Mouse (Mus musculus): Measurements from ENCODE around the gene Cebpzos. TPM values are rescaled to one million over a fixed set of nuclear protein-coding genes. Genes with fewer than 3 reads are reported as not detected.

The Cebpzos gene
- polyA plus RNA-seq, 1 experiment from 2014 or later, result 123 TPM

DNA sequence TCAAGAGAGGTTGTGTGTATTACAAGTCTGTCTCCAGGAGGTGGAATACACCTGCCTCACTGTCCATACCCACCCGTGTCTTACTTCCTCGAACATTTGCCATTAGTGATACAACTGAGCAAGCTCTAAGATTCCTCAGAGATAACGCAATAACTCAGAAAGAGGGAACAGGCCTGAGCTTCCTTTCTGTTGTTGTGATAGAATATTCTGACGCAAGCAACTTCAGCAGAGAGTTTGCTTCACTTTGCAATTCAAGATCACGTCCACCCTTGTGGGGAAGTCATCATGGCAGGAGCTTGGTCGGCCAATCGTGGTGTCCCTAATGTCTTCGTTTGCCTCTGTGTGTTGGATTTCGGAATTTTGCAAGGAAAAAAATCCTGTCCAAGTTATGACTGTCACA is 25.3 kb upstream of the Cebpzos start:
- H3K4me3 ChIP-seq (ENCODE audit: low read depth, low read length), result no peak overlapping the region
- no peak overlapping the region for H3K9ac ChIP-seq (replicated peaks; ENCODE audit: low read length)
- H3K4me2 ChIP-seq (ENCODE audit: low read depth, low read length), result no peak overlapping the region
- no peaks in the 10 kb centered on the region for H3K9me3 ChIP-seq (replicated peaks; ENCODE audit: control insufficient read depth, low read length)
- H3K36me3 ChIP-seq (replicated peaks; ENCODE audit: control insufficient read depth, insufficient read depth, low read depth, low read length), result no peaks in the 10 kb centered on the region
- DNase-seq (ENCODE audit: low spot score) (no peak), ATAC-seq (replicated peaks; ENCODE audit: insufficient number of reproducible peaks, low FRiP score, low TSS enrichment, low read depth) (no peak)
- no peaks in the 10 kb centered on the region for H3K4me1 ChIP-seq (ENCODE audit: control insufficient read depth, insufficient read depth, low read length)
- 84% methylated on average over 9 of the region's 9 CpGs for WGBS
- H3K27ac ChIP-seq (replicated peaks; ENCODE audit: low read depth, low read length), result no peak overlapping the region
- H3K27me3 ChIP-seq (ENCODE audit: control insufficient read depth, insufficient read depth, low read length), result no peaks in the 10 kb centered on the region

DNA sequence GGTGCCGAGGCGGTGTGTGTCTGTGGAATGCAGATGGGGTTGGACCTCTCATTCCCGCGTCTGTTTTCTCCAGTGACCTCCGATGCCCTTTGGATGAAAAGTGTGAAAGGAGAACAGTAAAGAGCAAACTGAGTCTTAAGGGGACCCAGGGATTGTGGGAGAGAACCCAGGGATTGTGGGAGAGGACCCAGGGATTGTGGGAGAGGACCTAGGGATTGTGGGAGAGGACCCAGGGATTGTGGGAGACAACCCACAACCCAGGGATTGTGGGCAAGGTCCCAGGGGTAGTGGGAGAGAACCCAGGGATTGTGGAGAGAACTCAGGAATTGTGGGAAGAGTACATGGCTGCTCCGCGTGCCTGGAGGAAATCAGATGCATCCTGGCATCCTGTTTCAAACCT is 21.3 kb upstream of the Cebpzos start:
- Histone ChIP-seq H3K4me2 (ENCODE audit: low read depth, low read length) (no peak overlapping the region), H3K9ac (replicated peaks; ENCODE audit: low read length) (no peak overlapping the region), H3K4me1 (ENCODE audit: control insufficient read depth, insufficient read depth, low read length) (no peaks in the 10 kb centered on the region), H3K4me3 (ENCODE audit: low read depth, low read length) (no peak overlapping the region), H3K27me3 (ENCODE audit: control insufficient read depth, insufficient read depth, low read length) (no peaks in the 10 kb centered on the region), H3K27ac (replicated peaks; ENCODE audit: low read depth, low read length) (no peak overlapping the region), H3K9me3 (replicated peaks; ENCODE audit: control insufficient read depth, low read length) (no peaks in the 10 kb centered on the region), H3K36me3 (replicated peaks; ENCODE audit: control insufficient read depth, insufficient read depth, low read depth, low read length) (no peaks in the 10 kb centered on the region)
- no peak for ATAC-seq (replicated peaks; ENCODE audit: insufficient number of reproducible peaks, low FRiP score, low TSS enrichment, low read depth)
- no peak for DNase-seq (ENCODE audit: low spot score)
- WGBS, result 82% methylated on average over 7 of the region's 7 CpGs

DNA sequence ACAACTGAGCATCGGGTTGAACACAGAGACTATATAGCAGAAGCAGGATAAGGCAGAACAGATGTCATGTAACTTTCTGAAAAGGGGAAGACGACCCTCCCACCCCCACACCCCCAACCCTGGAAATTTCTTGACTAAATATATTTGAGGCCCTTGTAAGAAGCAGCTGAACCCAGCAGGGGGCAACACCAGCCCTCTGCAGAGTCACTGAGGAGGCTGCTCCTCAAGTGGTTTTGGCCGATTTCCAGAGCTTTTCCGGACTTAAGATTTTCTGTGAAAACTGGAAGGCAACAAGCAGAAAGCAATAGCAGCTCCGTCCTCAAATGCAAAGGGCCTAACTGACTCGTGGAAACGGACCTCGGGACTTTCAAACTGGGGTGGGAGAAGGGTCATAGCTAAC is 20.9 kb upstream of the Cebpzos start:
- no peak overlapping the region for H3K27ac ChIP-seq (replicated peaks; ENCODE audit: low read depth, low read length)
- ATAC-seq (replicated peaks; ENCODE audit: insufficient number of reproducible peaks, low FRiP score, low TSS enrichment, low read depth), result no peak
- DNase-seq (ENCODE audit: low spot score), result peak; percentile 72
- WGBS, result 39% methylated on average over 8 of the region's 8 CpGs
- H3K27me3 ChIP-seq (ENCODE audit: control insufficient read depth, insufficient read depth, low read length), result no peaks in the 10 kb centered on the region
- H3K4me1 ChIP-seq (ENCODE audit: control insufficient read depth, insufficient read depth, low read length), result no peaks in the 10 kb centered on the region
- no peaks in the 10 kb centered on the region for H3K36me3 ChIP-seq (replicated peaks; ENCODE audit: control insufficient read depth, insufficient read depth, low read depth, low read length)
- no peaks in the 10 kb centered on the region for H3K9me3 ChIP-seq (replicated peaks; ENCODE audit: control insufficient read depth, low read length)
- H3K9ac ChIP-seq (replicated peaks; ENCODE audit: low read length), result no peak overlapping the region
- no peak overlapping the region for H3K4me2 ChIP-seq (ENCODE audit: low read depth, low read length)
- no peak overlapping the region for H3K4me3 ChIP-seq (ENCODE audit: low read depth, low read length)

DNA sequence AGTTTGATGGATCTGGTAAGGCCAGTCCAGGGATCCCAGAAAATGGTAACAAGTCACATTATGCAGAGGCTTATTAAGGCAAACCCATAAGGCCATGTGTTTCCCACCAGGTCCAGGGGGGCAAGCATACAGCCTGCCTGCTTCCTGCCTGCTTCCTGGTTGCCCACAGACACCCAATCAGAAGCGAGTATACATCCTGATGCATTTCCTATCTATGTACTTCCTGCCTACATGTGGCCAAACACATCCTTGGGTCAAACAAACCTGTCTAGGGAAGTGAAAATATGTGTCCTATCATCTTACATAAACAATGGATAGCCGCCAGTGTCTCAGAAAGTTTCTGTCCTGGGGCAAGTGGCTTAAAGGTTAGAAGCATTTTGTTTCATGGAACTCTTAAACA is 13.1 kb upstream of the Cebpzos start:
- H3K27ac ChIP-seq (replicated peaks; ENCODE audit: low read depth, low read length), result no peak overlapping the region
- H3K4me1 ChIP-seq (ENCODE audit: control insufficient read depth, insufficient read depth, low read length), result no peaks in the 10 kb centered on the region
- 88% methylated on average over 2 of the region's 2 CpGs for WGBS
- no peaks in the 10 kb centered on the region for H3K27me3 ChIP-seq (ENCODE audit: control insufficient read depth, insufficient read depth, low read length)
- no peaks in the 10 kb centered on the region for H3K9me3 ChIP-seq (replicated peaks; ENCODE audit: control insufficient read depth, low read length)
- DNase-seq (ENCODE audit: low spot score) (no peak), ATAC-seq (replicated peaks; ENCODE audit: insufficient number of reproducible peaks, low FRiP score, low TSS enrichment, low read depth) (no peak)
- H3K36me3 ChIP-seq (replicated peaks; ENCODE audit: control insufficient read depth, insufficient read depth, low read depth, low read length), result no peaks in the 10 kb centered on the region
- H3K4me3 ChIP-seq (ENCODE audit: low read depth, low read length), result no peak overlapping the region
- H3K9ac ChIP-seq (replicated peaks; ENCODE audit: low read length), result no peak overlapping the region
- H3K4me2 ChIP-seq (ENCODE audit: low read depth, low read length), result no peak overlapping the region

DNA sequence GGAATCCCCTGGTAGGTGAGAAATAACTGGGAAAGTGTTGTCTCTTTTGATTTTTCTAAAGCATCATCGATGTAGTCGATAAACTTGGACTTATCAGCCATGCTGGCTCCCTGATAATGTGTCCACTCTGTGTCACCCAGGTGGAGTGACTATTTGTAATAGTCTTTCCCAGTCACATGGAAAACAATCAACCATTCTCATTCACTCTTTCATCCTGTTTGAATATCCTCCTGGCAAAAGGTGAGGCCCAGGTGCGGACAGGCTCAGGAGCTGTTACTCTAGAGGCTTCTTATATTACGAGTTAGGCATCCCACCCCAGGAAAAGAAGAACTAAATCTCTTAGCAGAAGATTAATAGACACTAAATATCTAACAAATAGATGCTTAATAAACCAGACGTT is 9.4 kb upstream of the Cebpzos start, which contains the start of gene Sult6b1:
Gene Sult6b1, minus strand, starts transcription at position 101 of the 400 bp plus-strand sequence.
- no peak for ATAC-seq (replicated peaks; ENCODE audit: insufficient number of reproducible peaks, low FRiP score, low TSS enrichment, low read depth)
- Histone ChIP-seq H3K9ac (replicated peaks; ENCODE audit: low read length) (no peak within 1 kb of the TSS), H3K4me1 (ENCODE audit: control insufficient read depth, insufficient read depth, low read length) (no peaks in the 10 kb centered on the region), H3K4me2 (ENCODE audit: low read depth, low read length) (no peak within 1 kb of the TSS), H3K36me3 (replicated peaks; ENCODE audit: control insufficient read depth, insufficient read depth, low read depth, low read length) (no peaks in the 10 kb centered on the region), H3K4me3 (ENCODE audit: low read depth, low read length) (no peak within 1 kb of the TSS), H3K9me3 (replicated peaks; ENCODE audit: control insufficient read depth, low read length) (no peaks in the 10 kb centered on the region), H3K27me3 (ENCODE audit: control insufficient read depth, insufficient read depth, low read length) (no peaks in the 10 kb centered on the region), H3K27ac (replicated peaks; ENCODE audit: low read depth, low read length) (no peak within 1 kb of the TSS)
- WGBS, result 82% methylated on average over 5 of the region's 5 CpGs
- DNase-seq (ENCODE audit: low spot score), result no peak

DNA sequence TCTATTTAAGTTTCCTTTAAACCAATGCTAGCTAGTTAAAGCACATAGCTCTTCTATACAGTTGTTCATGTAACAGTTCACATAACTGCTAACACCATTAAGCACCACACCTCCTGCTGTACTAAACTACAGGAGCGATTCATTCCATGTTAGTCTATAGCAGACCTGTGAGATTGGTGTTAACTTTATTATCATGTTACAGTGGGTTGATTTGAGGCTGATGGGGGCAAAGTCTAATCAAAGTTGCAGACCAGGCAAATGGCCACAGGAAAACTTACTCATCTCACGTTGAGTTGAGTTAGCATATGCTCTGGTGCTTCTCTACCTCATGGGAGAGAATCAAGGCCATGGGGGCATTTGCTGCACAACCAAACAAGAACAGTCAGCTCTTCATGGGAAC is 6.9 kb upstream of the Cebpzos start:
- no peak for DNase-seq (ENCODE audit: low spot score)
- no peaks in the 10 kb centered on the region for H3K36me3 ChIP-seq (replicated peaks; ENCODE audit: control insufficient read depth, insufficient read depth, low read depth, low read length)
- no peak overlapping the region for H3K4me2 ChIP-seq (ENCODE audit: low read depth, low read length)
- no peaks in the 10 kb centered on the region for H3K4me1 ChIP-seq (ENCODE audit: control insufficient read depth, insufficient read depth, low read length)
- WGBS, result 77% methylated on average over 2 of the region's 2 CpGs
- H3K27ac ChIP-seq (replicated peaks; ENCODE audit: low read depth, low read length), result no peak overlapping the region
- no peak overlapping the region for H3K4me3 ChIP-seq (ENCODE audit: low read depth, low read length)
- H3K9me3 ChIP-seq (replicated peaks; ENCODE audit: control insufficient read depth, low read length), result no peaks in the 10 kb centered on the region
- no peak overlapping the region for H3K9ac ChIP-seq (replicated peaks; ENCODE audit: low read length)
- no peak for ATAC-seq (replicated peaks; ENCODE audit: insufficient number of reproducible peaks, low FRiP score, low TSS enrichment, low read depth)
- no peaks in the 10 kb centered on the region for H3K27me3 ChIP-seq (ENCODE audit: control insufficient read depth, insufficient read depth, low read length)

DNA sequence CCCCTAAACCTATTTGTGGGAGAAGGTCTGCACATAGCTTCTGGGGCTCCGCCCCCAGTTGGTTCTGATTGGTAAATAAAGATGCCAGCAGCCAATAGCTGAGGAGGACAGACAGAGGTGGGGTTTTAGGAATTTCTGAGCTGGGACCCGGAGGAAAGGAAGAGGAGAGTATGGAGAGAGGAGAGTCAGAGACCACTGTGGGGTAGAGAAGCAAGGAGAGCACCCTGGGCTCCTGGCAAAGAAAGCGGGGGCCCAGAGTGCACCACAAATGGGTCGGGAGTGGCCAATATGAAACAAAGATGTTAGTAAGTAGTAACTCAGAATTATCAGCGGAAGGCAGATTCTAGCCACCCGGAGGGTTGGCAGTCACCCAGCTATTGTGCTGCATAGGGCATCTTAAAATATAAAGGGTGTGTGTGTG is 3.4 kb upstream of the Cebpzos start:
- DNase-seq (ENCODE audit: low spot score) (peak; percentile 60), ATAC-seq (replicated peaks; ENCODE audit: insufficient number of reproducible peaks, low FRiP score, low TSS enrichment, low read depth) (no peak; the same call in 1 of the 2 replicates)
- 0 out of 2 replicates have a peak overlapping the region, but pooled peaks have one; percentile 1 for H3K4me2 ChIP-seq (ENCODE audit: low read depth, low read length)
- no peak overlapping the region for H3K27ac ChIP-seq (replicated peaks; ENCODE audit: low read depth, low read length)
- H3K4me1 ChIP-seq (ENCODE audit: control insufficient read depth, insufficient read depth, low read length), result no peaks in the 10 kb centered on the region; the same call in 1 of the 2 replicates
- H3K27me3 ChIP-seq (ENCODE audit: control insufficient read depth, insufficient read depth, low read length), result no peaks in the 10 kb centered on the region
- H3K4me3 ChIP-seq (ENCODE audit: low read depth, low read length), result peak overlapping the region; percentile 23; the same call in 1 of the 2 replicates
- WGBS, result 30% methylated on average over 6 of the region's 6 CpGs
- no peaks in the 10 kb centered on the region for H3K9me3 ChIP-seq (replicated peaks; ENCODE audit: control insufficient read depth, low read length)
- no peak overlapping the region for H3K9ac ChIP-seq (replicated peaks; ENCODE audit: low read length)
- no peaks in the 10 kb centered on the region for H3K36me3 ChIP-seq (replicated peaks; ENCODE audit: control insufficient read depth, insufficient read depth, low read depth, low read length)

DNA sequence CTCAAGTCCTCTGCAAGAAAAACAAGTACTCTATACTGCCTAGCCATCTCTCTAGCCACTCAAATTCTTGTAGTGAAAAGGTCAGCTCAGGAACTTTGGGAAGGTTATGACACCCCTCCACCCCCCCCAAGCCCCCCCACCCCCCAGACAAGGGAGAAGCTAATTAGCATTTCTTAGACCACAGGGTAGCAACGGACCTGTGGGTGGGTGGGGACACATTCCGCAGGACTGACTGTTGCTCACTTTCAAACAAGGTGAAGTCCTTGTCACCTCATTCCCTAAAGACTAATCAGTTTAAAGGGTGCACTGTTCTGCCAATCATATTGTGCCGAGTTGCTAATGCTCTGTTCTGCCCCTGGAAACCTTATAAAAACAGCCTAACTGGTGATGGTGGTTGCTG is 2.4 kb upstream of the Cebpzos start:
- no peaks in the 10 kb centered on the region for H3K36me3 ChIP-seq (replicated peaks; ENCODE audit: control insufficient read depth, insufficient read depth, low read depth, low read length)
- no peaks in the 10 kb centered on the region; the same call in 1 of the 2 replicates for H3K4me1 ChIP-seq (ENCODE audit: control insufficient read depth, insufficient read depth, low read length)
- no peak overlapping the region for H3K27ac ChIP-seq (replicated peaks; ENCODE audit: low read depth, low read length)
- no peak for DNase-seq (ENCODE audit: low spot score)
- H3K4me3 ChIP-seq (ENCODE audit: low read depth, low read length), result no peak overlapping the region
- H3K9ac ChIP-seq (replicated peaks; ENCODE audit: low read length), result no peak overlapping the region
- no peaks in the 10 kb centered on the region for H3K27me3 ChIP-seq (ENCODE audit: control insufficient read depth, insufficient read depth, low read length)
- H3K9me3 ChIP-seq (replicated peaks; ENCODE audit: control insufficient read depth, low read length), result no peaks in the 10 kb centered on the region
- WGBS, result 67% methylated on average over 3 of the region's 3 CpGs
- no peak overlapping the region for H3K4me2 ChIP-seq (ENCODE audit: low read depth, low read length)
- ATAC-seq (replicated peaks; ENCODE audit: insufficient number of reproducible peaks, low FRiP score, low TSS enrichment, low read depth), result no peak
